Mouse (Mus musculus) myocyte (in vitro differentiated cells): ENCODE data around the gene Ankrd63. TPM values are rescaled to one million over a fixed set of nuclear protein-coding genes. Genes with fewer than 3 reads are reported as not detected.

Source experiments
- H3K27me3 ChIP-seq: one replicate; pipeline ENCODE4 v1.6.1; 2011; ENCODE audit not compliant: control insufficient read depth, insufficient read depth, insufficient read length
- H3K36me3 ChIP-seq: one replicate; pipeline ENCODE4 v1.6.1; 2011; ENCODE audit not compliant: control insufficient read depth, insufficient read depth
- H3K4me2 ChIP-seq: one replicate; pipeline ENCODE4 v1.6.1; 2011; ENCODE audit warnings: low read depth, control low read depth
- H3K4me3 ChIP-seq: one replicate; pipeline ENCODE4 v1.5.1; 2011; ENCODE audit warnings: mild to moderate bottlenecking, control low read depth, moderate library complexity
- H3K79me2 ChIP-seq: one replicate; pipeline ENCODE4 v1.6.1; 2011; ENCODE audit not compliant: control insufficient read depth, insufficient read depth
- H3ac ChIP-seq: one replicate; pipeline ENCODE4 v1.6.1; 2011; ENCODE audit not compliant: control insufficient read depth, insufficient read length
- CEBPB ChIP-seq: IDR thresholded peaks from 2 replicates; pipeline ENCODE4 v1.6.1; 2011; ENCODE audit warnings: mild to moderate bottlenecking, moderate library complexity; ENCODE audit not compliant: poor library complexity, insufficient read depth, severe bottlenecking
- E2F4 ChIP-seq: IDR thresholded peaks from one replicate; pipeline ENCODE4 v1.6.1; 2011; ENCODE audit warnings: mild to moderate bottlenecking, control low read depth, moderate library complexity; ENCODE audit not compliant: insufficient read depth
- MAX ChIP-seq: IDR thresholded peaks from one replicate; pipeline ENCODE4 v1.6.1; 2011; ENCODE audit warnings: low read depth, mild to moderate bottlenecking, control low read depth
- MYOD1 ChIP-seq, 3 experiments: IDR thresholded peaks; one replicate each; pipeline ENCODE4 v1.6.1; 2011; ENCODE audit warnings: control low read depth in 2 of 3, low read depth in 2 of 3, mild to moderate bottlenecking in 2 of 3, moderate library complexity in 1 of 3; ENCODE audit not compliant: insufficient read length in 2 of 3, control insufficient read depth in 1 of 3
- MYOG ChIP-seq, 3 experiments: IDR thresholded peaks; one replicate each; pipeline ENCODE4 v1.6.1; 2011; ENCODE audit warnings: control low read depth in 2 of 3, low read depth in 2 of 3, mild to moderate bottlenecking in 2 of 3; ENCODE audit not compliant: insufficient read length in 2 of 3, control insufficient read depth in 1 of 3, insufficient read depth in 1 of 3
- POLR2A ChIP-seq: IDR thresholded peaks from one replicate; pipeline ENCODE4 v1.6.1; 2011; ENCODE audit warnings: low read depth, mild to moderate bottlenecking, control low read depth, moderate library complexity; ENCODE audit not compliant: insufficient read length
- POLR2AphosphoS2 ChIP-seq: IDR thresholded peaks from one replicate; pipeline ENCODE4 v1.6.1; 2011; ENCODE audit warnings: low read depth, control low read depth; ENCODE audit not compliant: insufficient read length
- REST ChIP-seq: IDR thresholded peaks from one replicate; pipeline ENCODE4 v1.6.1; 2011; ENCODE audit warnings: mild to moderate bottlenecking, control low read depth, moderate library complexity; ENCODE audit not compliant: insufficient read depth, insufficient read length
- SRF ChIP-seq: IDR thresholded peaks from one replicate; pipeline ENCODE4 v1.6.1; 2011; ENCODE audit warnings: low read depth; ENCODE audit not compliant: control insufficient read depth, insufficient read length
- TCF12 ChIP-seq: IDR thresholded peaks from one replicate; pipeline ENCODE4 v1.6.1; 2011; ENCODE audit warnings: mild to moderate bottlenecking, control low read depth; ENCODE audit not compliant: poor library complexity, insufficient read depth, severe bottlenecking
- TCF3 ChIP-seq: IDR thresholded peaks from one replicate; pipeline ENCODE4 v1.6.1; 2011; ENCODE audit warnings: low read depth, control low read depth; ENCODE audit not compliant: insufficient read length
- USF1 ChIP-seq: IDR thresholded peaks from one replicate; pipeline ENCODE4 v1.6.1; 2011; ENCODE audit warnings: low read depth, mild to moderate bottlenecking, control low read depth, moderate library complexity
- polyA plus RNA-seq: library from polyadenylated mRNA; unstranded; fragments of >200 nt; fragmentation: generic; extraction: Trizol; gene quantifications from one replicate; pipeline ENCODE4 v1.2.1, GENCODE M21; 2012; ENCODE audit warnings: missing spikeins

Ankrd63 gene
- polyA plus RNA-seq, 1 experiment, result 0.01 TPM

DNA sequence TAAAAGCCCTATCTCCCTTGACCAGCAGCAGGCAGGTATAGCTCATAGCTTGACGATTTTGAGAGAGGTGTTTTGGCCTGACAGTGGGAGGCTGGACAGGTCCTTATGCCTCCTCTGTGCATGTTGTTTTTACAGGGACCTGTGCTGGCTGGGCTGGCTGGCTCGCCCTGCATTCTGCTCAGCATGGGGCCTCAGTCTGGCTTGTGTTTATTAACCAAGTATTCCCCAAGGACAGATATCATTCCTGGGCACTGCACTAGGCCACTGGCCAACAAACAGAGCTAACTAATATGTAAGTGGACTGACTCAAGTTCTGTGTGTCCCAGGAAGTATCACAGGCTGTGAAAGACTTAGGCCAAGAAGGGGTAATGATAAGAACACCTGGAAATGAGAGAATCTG, 34.0 kb downstream of the Ankrd63 start:
- Histone ChIP-seq H3K79me2 (no peaks in the 10 kb centered on the region), H3K27me3 (peaks cover 5% of the 10 kb centered on the region), H3ac (no peak overlapping the region), H3K4me3 (no peak overlapping the region), H3K4me2 (no peak overlapping the region), H3K36me3 (no peaks in the 10 kb centered on the region)
- no peak for TF ChIP-seq USF1
- no peak for TF ChIP-seq MYOG (IDR thresholded peaks at IDR 0.05; ENCODE audit: control insufficient read depth in 1 of 3, insufficient read depth in 1 of 3, insufficient read length in 2 of 3, low read depth in 2 of 3)
- no peak for TF ChIP-seq POLR2AphosphoS2
- no peak for TF ChIP-seq SRF
- TF ChIP-seq REST, result no peak
- no peak for TF ChIP-seq CEBPB
- no peak for TF ChIP-seq E2F4
- no peak for TF ChIP-seq TCF3
- no peak for TF ChIP-seq MAX
- TF ChIP-seq TCF12, result no peak
- TF ChIP-seq MYOD1 (IDR thresholded peaks at IDR 0.05; ENCODE audit: control insufficient read depth in 1 of 3, insufficient read length in 2 of 3, low read depth in 2 of 3), result no peak
- no peak for TF ChIP-seq POLR2A

DNA sequence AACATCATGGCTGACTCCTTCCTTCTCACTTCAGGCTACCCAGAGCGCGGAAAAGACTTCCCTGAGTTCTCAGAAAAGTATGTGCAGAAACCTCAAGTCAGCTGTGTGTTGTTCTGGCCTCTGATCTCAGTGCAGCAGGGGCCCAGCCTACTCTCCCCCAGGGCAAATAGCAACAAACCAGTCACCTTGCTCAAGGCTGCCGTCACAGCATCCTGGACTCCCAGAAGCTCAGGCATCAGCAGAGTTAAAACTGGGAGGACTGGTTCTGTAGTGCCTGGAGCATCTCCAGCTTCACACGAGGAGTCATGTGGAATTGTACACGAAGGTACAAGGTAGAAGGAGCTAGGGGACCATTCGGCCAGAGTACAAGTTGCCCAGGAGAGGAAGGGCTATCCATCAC, 34.5 kb downstream of the Ankrd63 start:
- TF ChIP-seq CEBPB (no peak), MAX (no peak), MYOG (IDR thresholded peaks at IDR 0.05; ENCODE audit: control insufficient read depth in 1 of 3, insufficient read depth in 1 of 3, insufficient read length in 2 of 3, low read depth in 2 of 3) (no peak), SRF (no peak), REST (no peak), TCF12 (no peak), TCF3 (no peak), MYOD1 (IDR thresholded peaks at IDR 0.05; ENCODE audit: control insufficient read depth in 1 of 3, insufficient read length in 2 of 3, low read depth in 2 of 3) (no peak), POLR2AphosphoS2 (no peak), USF1 (no peak), E2F4 (no peak), POLR2A (no peak)
- no peak overlapping the region for H3K4me3 ChIP-seq
- no peaks in the 10 kb centered on the region for H3K27me3 ChIP-seq
- no peaks in the 10 kb centered on the region for H3K36me3 ChIP-seq
- no peaks in the 10 kb centered on the region for H3K79me2 ChIP-seq
- no peak overlapping the region for H3ac ChIP-seq
- no peak overlapping the region for H3K4me2 ChIP-seq

DNA sequence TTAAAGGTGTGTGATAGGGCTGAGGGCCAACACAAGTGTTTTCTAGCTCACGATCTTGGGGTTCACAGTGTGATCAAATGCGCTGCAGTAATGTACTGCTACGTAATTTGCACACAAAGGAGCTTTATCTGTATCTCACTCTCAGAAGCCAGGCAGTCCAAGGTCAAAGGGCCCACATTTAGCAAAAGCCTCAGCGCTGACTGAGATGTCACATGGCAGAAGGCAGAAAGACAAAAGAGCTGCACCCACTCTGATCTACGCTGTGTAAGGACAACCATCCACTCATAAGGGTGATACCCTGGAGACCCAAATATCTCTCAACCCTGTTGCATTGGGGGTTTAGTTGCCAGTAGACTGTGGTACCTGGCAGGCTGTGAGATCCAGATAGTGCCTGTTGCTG, 36.6 kb downstream of the Ankrd63 start:
- Histone ChIP-seq H3K79me2 (no peaks in the 10 kb centered on the region), H3K36me3 (no peaks in the 10 kb centered on the region), H3K27me3 (no peaks in the 10 kb centered on the region), H3K4me2 (no peak overlapping the region), H3ac (no peak overlapping the region), H3K4me3 (no peak overlapping the region)
- no peak for TF ChIP-seq CEBPB
- no peak for TF ChIP-seq REST
- TF ChIP-seq TCF12, result no peak

DNA sequence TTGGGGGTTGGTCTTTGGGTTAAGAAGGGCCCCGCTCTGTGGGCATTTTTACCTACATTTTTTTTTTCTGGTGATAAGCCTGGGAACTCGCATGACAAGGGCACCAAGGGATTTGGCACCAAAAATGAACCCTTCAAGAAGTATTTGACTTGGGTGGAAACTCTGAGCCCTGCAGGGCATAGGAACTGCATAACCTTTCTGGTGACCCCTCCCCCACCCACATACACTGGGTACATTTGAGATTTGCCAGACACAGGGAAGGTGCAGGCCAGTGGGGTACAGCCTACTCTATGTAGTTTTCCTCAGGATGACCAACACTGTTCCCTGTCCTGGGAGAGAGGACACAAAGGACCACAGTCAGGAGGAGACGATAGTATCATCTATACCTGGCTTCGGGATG, 38.1 kb downstream of the Ankrd63 start:
- Histone ChIP-seq H3K79me2 (no peaks in the 10 kb centered on the region), H3K27me3 (no peaks in the 10 kb centered on the region), H3K36me3 (no peaks in the 10 kb centered on the region), H3K4me3 (no peak overlapping the region), H3K4me2 (no peak overlapping the region), H3ac (no peak overlapping the region)
- TF ChIP-seq TCF12 (no peak), MYOD1 (IDR thresholded peaks at IDR 0.05; ENCODE audit: control insufficient read depth in 1 of 3, insufficient read length in 2 of 3, low read depth in 2 of 3) (no peak), POLR2AphosphoS2 (no peak), CEBPB (no peak), USF1 (no peak), MAX (no peak), MYOG (IDR thresholded peaks at IDR 0.05; ENCODE audit: control insufficient read depth in 1 of 3, insufficient read depth in 1 of 3, insufficient read length in 2 of 3, low read depth in 2 of 3) (no peak), REST (no peak), POLR2A (no peak), TCF3 (no peak), SRF (no peak), E2F4 (no peak)

DNA sequence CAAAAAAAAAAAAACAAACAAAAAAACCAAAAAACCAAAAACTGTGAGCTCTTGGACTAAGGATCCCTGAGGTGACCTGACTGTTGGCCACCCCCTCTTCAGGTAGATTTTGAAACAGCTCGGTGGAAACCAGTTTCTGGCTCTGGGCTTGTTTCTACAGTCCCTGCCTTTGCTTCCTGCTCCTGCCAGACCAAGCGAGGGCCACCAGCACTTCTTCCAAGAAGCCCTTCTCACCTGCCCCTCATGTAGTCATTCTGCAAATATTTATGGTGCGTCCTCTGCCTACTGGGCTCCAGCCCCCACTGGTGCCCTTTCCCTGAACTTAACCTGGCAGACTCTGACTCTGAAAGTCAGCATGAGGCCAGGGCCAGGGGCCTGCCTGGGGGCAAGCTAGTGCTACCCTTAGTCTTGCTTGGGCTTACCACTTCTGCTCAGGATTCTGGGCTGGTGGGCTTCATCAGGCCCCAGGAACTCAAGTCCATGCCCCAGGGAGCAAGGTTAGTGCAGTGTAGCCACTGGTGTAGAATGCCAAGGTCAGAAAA, 38.7 kb downstream of the Ankrd63 start:
- H3K4me3 ChIP-seq, result no peak overlapping the region
- TF ChIP-seq POLR2A (no peak), REST (no peak), TCF3 (no peak), CEBPB (no peak), E2F4 (no peak), TCF12 (no peak), MAX (no peak), SRF (no peak)
- H3K4me2 ChIP-seq, result no peak overlapping the region
- no peaks in the 10 kb centered on the region for H3K27me3 ChIP-seq
- H3K36me3 ChIP-seq, result no peaks in the 10 kb centered on the region
- no peak overlapping the region for H3ac ChIP-seq
- H3K79me2 ChIP-seq, result no peaks in the 10 kb centered on the region
